Mouse (Mus musculus) heart, adult 2 months (tissue): Measurements from ENCODE around the gene Hcst.

Experiments used
- CTCF ChIP-seq: fragments of 200-600 bp; IDR thresholded peaks from 2 replicates; pipeline ENCODE4 v1.8.1; 2022; ENCODE audit warnings: antibody characterized with exemption, mild to moderate bottlenecking, moderate library complexity
- EP300 ChIP-seq: fragments of 200-500 bp; IDR thresholded peaks from 2 replicates; pipeline ENCODE4 v1.6.1; 2011; ENCODE audit warnings: low read depth, low read length, control low read depth; ENCODE audit not compliant: insufficient read depth
- POLR2A ChIP-seq: fragments of 200-500 bp; IDR thresholded peaks from 2 replicates; pipeline ENCODE4 v1.6.1; 2011; ENCODE audit warnings: mild to moderate bottlenecking, low read depth, low read length, control low read depth; ENCODE audit not compliant: insufficient read depth

- TF ChIP-seq CTCF (no peak), POLR2A (no peak), EP300 (no peak)
Measured at GRCm38 (mm10) chr7:30463568-30463967, 43.9 kb upstream of the Hcst start.
